Mouse (Mus musculus) liver, embryonic 13.5 days (tissue): ENCODE measurements around the gene Btbd10. TPM values are rescaled to one million over a fixed set of nuclear protein-coding genes. Genes with fewer than 3 reads are reported as not detected.

Source experiments
- ATAC-seq: fragments of 200-750 bp; cut with Nextera tagmentation; 2 replicates; pipeline ENCODE4 v1.8.0; 2017; ENCODE audit warnings: low read depth, mild to moderate bottlenecking, moderate number of reproducible peaks, moderate library complexity
- DNase-seq: peaks from one replicate; pipeline ENCODE4 v3.0.0; 2022
- H3K27ac ChIP-seq: fragments of 300-500 bp; sonication (generic); 2 replicates; pipeline ENCODE4 v1.5.1; 2015; ENCODE audit warnings: moderate library complexity, mild to moderate bottlenecking, inconsistent platforms
- H3K27me3 ChIP-seq: fragments of 300-500 bp; sonication (generic); 2 replicates; pipeline ENCODE4 v1.6.1; 2015; ENCODE audit warnings: mild to moderate bottlenecking, inconsistent platforms
- H3K36me3 ChIP-seq: fragments of 300-500 bp; sonication (generic); 2 replicates; pipeline ENCODE4 v1.6.1; 2015; ENCODE audit warnings: mild to moderate bottlenecking, inconsistent platforms
- H3K4me1 ChIP-seq: fragments of 300-500 bp; sonication (generic); replicated peaks from 2 replicates; pipeline ENCODE4 v1.6.1; 2015; ENCODE audit warnings: inconsistent platforms
- H3K4me2 ChIP-seq: fragments of 300-500 bp; sonication (generic); 2 replicates; pipeline ENCODE4 v1.6.1; 2015; ENCODE audit warnings: inconsistent platforms, mild to moderate bottlenecking, moderate library complexity
- H3K4me3 ChIP-seq: fragments of 300-500 bp; sonication (generic); replicated peaks from 2 replicates; pipeline ENCODE4 v1.5.1; 2015; ENCODE audit warnings: mild to moderate bottlenecking, inconsistent platforms
- H3K9ac ChIP-seq: fragments of 300-500 bp; sonication (generic); 2 replicates; pipeline ENCODE4 v1.6.1; 2015; ENCODE audit warnings: mild to moderate bottlenecking, inconsistent platforms
- H3K9me3 ChIP-seq: fragments of 300-500 bp; sonication (generic); replicated peaks from 2 replicates; pipeline ENCODE4 v1.6.1; 2016; ENCODE audit warnings: inconsistent platforms
- WGBS: fragments of 180-500 bp; shearing (Covaris S2); methylation state at CpG from one replicate; pipeline ENCODE4 v1.1.7; 2015; ENCODE audit not compliant: insufficient replicate concordance; 5-methylcytosine and 5-hydroxymethylcytosine counted together
- polyA plus RNA-seq: library from polyadenylated mRNA; unstranded; fragments of >200 nt; fragmentation: Nextera tagmentation; extraction: Ambion mirVana; gene quantifications from 2 replicates; pipeline ENCODE4 v1.2.1, GENCODE M21; 2015

The Btbd10 gene
- polyA plus RNA-seq, 1 experiment from 2014 or later = 8.8 TPM

GRCm38 (mm10) chr7:113268287-113268686 lies 100.9 kb downstream of the Btbd10 start:
- 61% methylated on average over 9 of the region's 9 CpGs for WGBS
- peak; percentile 20 for DNase-seq

More at GRCm38 (mm10) chr7:113268287-113268686, 100.9 kb downstream of the Btbd10 start:
- no peak overlapping the region for H3K9ac ChIP-seq
- no peak overlapping the region for H3K27ac ChIP-seq
- H3K27me3 ChIP-seq = no peaks in the 10 kb centered on the region
- no peak overlapping the region for H3K4me3 ChIP-seq
- H3K4me2 ChIP-seq = no peak overlapping the region
- no peaks in the 10 kb centered on the region for H3K9me3 ChIP-seq
- H3K4me1 ChIP-seq = peaks cover 8% of the 10 kb centered on the region
- H3K36me3 ChIP-seq = no peaks in the 10 kb centered on the region
- 0 out of 2 replicates have a peak, but pooled peaks have one; percentile 16 for ATAC-seq

Other genes starting within 250 kb of the Btbd10 start
- gene Arntl, start 161.9 kb downstream of the Btbd10 start, polyA plus RNA-seq = 4.6 and 5.8 TPM in 2 replicates
- not detected in 2 replicates for gene Pth, start 19.2 kb upstream of the Btbd10 start, polyA plus RNA-seq
- gene Far1, start 144.4 kb upstream of the Btbd10 start, polyA plus RNA-seq = 26.1 and 34.1 TPM in 2 replicates